Mouse (Mus musculus) ovary, postnatal 14 days (tissue): Measurements from ENCODE around the gene Dmrt2.

Experiments used
- DNase-seq: peaks from one replicate; pipeline ENCODE4 v3.0.0; 2022; ENCODE audit warnings: low spot score

The Dmrt2 gene

GRCm38 (mm10) chr19:25675866-25676440, 3.7 kb downstream of the Dmrt2 start:
- DNase-seq = no peak

GRCm38 (mm10) chr19:25698850-25699249, 26.6 kb downstream of the Dmrt2 start:
- DNase-seq = no peak

GRCm38 (mm10) chr19:25713382-25713781, 41.2 kb downstream of the Dmrt2 start:
- DNase-seq = peak; percentile 28

GRCm38 (mm10) chr19:25714927-25715326, 42.7 kb downstream of the Dmrt2 start:
- no peak for DNase-seq

- DNase-seq = no peak
These were observed 50.4 kb downstream of the Dmrt2 start for GRCm38 (mm10) chr19:25722616-25723015.
